Mouse (Mus musculus) bone marrow, adult 2 months (tissue): ENCODE measurements around the gene Plxna4.

Experiments
- CTCF ChIP-seq: fragments of 200-500 bp; IDR thresholded peaks from 2 replicates; pipeline ENCODE4 v1.5.1; 2011; ENCODE audit warnings: low read length, control low read depth; ENCODE audit not compliant: control insufficient read depth, insufficient read depth
- POLR2A ChIP-seq: fragments of 200-500 bp; IDR thresholded peaks from 2 replicates; pipeline ENCODE4 v1.6.1; 2011; ENCODE audit warnings: low read depth, mild to moderate bottlenecking, control low read depth, low read length, borderline replicate concordance; ENCODE audit not compliant: control insufficient read depth

DNA sequence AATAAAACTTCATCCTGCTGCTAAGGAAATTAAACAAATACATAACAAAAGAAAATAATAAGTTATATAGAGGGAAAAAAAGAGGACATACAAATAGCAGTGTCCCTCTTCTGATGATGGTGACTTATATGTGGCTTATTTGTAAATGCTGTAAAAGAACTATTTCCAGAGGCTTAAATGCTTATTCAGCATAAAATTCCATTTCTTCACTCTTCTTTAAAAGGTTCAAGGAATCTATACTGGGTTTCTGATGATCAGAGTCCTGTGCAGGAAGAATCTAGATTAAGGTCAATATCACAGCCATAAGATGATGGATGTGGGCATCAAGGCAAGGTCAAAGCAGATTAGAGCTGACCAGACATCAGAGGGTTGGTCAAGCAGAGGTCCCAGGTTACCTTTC is 306.5 kb downstream of the Plxna4 start:
- TF ChIP-seq CTCF (no peak), POLR2A (no peak)
